Mouse (Mus musculus) testis, adult 2 months (tissue): Measurements from ENCODE around the gene Degs1.

ENCODE experiments used
- CTCF ChIP-seq: fragments of 200-500 bp; IDR thresholded peaks from 2 replicates; pipeline ENCODE4 v1.5.1; 2012; ENCODE audit warnings: low read depth, mild to moderate bottlenecking, inconsistent platforms, low read length, moderate library complexity; ENCODE audit not compliant: control insufficient read depth, insufficient read depth, insufficient replicate concordance
- POLR2A ChIP-seq: fragments of 200-500 bp; IDR thresholded peaks from 2 replicates; pipeline ENCODE4 v1.6.1; 2012; ENCODE audit warnings: low read depth, mild to moderate bottlenecking, inconsistent platforms, low read length, moderate library complexity; ENCODE audit not compliant: control insufficient read depth

GRCm38 (mm10) chr1:182271130-182271529 is 11.5 kb downstream of the Degs1 start:
- TF ChIP-seq CTCF (no peak), POLR2A (no peak; the same call in 1 of the 2 replicates)
